Mouse (Mus musculus): ENCODE results near the gene Pou2f2.

DNA sequence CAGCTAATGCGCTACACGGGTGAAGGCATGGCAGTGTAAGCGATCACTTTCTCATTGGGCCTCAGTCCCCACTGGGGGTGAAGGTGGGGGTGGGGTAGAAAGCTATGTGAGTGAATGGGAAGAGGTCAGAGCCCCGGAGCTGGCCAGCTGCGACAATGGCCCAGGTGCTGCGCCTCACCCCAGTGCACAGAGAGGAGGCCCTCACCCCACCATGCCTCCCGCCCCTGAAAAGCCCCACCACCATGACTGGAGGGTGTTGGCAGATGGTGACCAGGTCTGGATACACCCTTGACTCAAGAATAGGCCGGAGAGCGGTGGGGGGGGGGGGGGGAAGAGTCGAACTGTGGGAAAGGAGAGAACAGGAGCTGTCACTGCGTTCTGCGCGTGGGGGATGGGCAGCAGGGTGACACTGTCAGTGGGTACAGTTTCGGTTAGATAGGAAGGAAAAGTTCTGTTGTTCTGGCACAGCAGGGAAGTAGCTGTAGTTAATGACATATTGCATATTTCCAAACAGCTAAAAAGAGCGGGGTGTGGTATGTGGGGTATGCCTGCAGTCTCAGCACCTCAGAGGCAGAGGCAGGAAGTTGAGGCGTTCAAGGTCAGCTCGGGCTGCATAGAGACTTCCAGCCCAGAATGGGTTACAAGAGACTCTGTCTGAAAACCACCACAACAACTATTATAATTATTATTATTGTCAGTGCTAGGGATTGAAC lies 72.6 kb downstream of the Pou2f2 start:
- no peak for TF ChIP-seq CTCF (conservative IDR thresholded peaks at IDR 0.05; ENCODE audit: insufficient read depth, insufficient read length, low read depth, low read length)
- TF ChIP-seq POLR2A (IDR thresholded peaks at IDR 0.05; ENCODE audit: low read depth, low read length): no peak
